Mouse (Mus musculus) frontal cortex, postnatal 14 days (tissue): Measurements from ENCODE around the gene Gpr68.

Experiments
- DNase-seq, 2 experiments: peaks; one replicate each; pipeline ENCODE4 v3.0.0; 2022; ENCODE audit warnings: low spot score in 2 of 2

Gene Gpr68

GRCm38 (mm10) chr12:100871841-100872240 is 36.2 kb downstream of the Gpr68 start:
- no peak for DNase-seq

- DNase-seq: no peak
These were observed 36.8 kb downstream of the Gpr68 start for GRCm38 (mm10) chr12:100871234-100871633.

GRCm38 (mm10) chr12:100868049-100868622 is 39.9 kb downstream of the Gpr68 start:
- DNase-seq: no peak

GRCm38 (mm10) chr12:100867097-100867496 is 40.9 kb downstream of the Gpr68 start:
- no peak for DNase-seq

GRCm38 (mm10) chr12:100865509-100866078 is 42.4 kb downstream of the Gpr68 start:
- DNase-seq: no peak

GRCm38 (mm10) chr12:100865072-100865471 is 42.9 kb downstream of the Gpr68 start:
- no peak for DNase-seq

GRCm38 (mm10) chr12:100862856-100863446 is 45.0 kb downstream of the Gpr68 start:
- no peak for DNase-seq

- no peak for DNase-seq
These were observed 45.7 kb downstream of the Gpr68 start for GRCm38 (mm10) chr12:100862272-100862671.

- DNase-seq: no peak
These were observed 50.2 kb downstream of the Gpr68 start for GRCm38 (mm10) chr12:100857791-100858190.

GRCm38 (mm10) chr12:100856337-100856736 is 51.7 kb downstream of the Gpr68 start:
- DNase-seq: no peak

GRCm38 (mm10) chr12:100852370-100852769 is 55.6 kb downstream of the Gpr68 start:
- DNase-seq: no peak

GRCm38 (mm10) chr12:100849421-100850138 is 58.4 kb downstream of the Gpr68 start:
- peak in 1 of 2 experiments; percentile 43 for DNase-seq

GRCm38 (mm10) chr12:100847437-100848080 is 60.4 kb downstream of the Gpr68 start:
- DNase-seq: no peak

- no peak for DNase-seq
These were observed 61.4 kb downstream of the Gpr68 start for GRCm38 (mm10) chr12:100846566-100846965.

GRCm38 (mm10) chr12:100845829-100846228 is 62.2 kb downstream of the Gpr68 start:
- no peak for DNase-seq

GRCm38 (mm10) chr12:100844546-100844945 is 63.5 kb downstream of the Gpr68 start:
- DNase-seq: no peak

- no peak for DNase-seq
These were observed 64.8 kb downstream of the Gpr68 start for GRCm38 (mm10) chr12:100843171-100843570.

GRCm38 (mm10) chr12:100841211-100841792 is 66.7 kb downstream of the Gpr68 start:
- DNase-seq: peak; percentile 62 to 80

GRCm38 (mm10) chr12:100839926-100840325 is 68.1 kb downstream of the Gpr68 start:
- DNase-seq: no peak

GRCm38 (mm10) chr12:100839079-100839600 is 68.9 kb downstream of the Gpr68 start:
- DNase-seq: no peak

GRCm38 (mm10) chr12:100837208-100837607 is 70.8 kb downstream of the Gpr68 start:
- no peak for DNase-seq
